In the genomic region with DNA sequence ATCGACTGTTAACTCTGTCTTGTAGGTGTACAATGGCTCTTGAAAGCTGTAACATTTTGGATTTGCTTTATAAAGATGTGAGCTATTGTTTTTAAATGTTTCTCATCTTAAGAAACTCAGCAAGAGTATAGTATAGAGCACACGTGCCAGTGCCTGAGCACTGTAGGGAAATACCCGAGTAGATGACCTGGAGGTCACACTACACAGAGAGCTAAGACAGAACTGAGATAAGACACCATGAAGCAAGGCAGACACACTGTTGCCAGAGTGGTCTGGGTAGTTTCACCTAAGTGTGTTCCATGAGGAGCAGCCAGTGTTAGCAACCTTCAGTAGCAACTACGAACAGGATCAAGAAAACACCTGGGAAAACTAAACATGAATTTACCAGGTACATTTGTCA, we compare ENCODE assay signal across 23 mouse cellular contexts. TPM values are rescaled to one million over a fixed set of nuclear protein-coding genes. Genes with fewer than 3 reads are reported as not detected.
A peak's percentile ranks its signal among the peaks of the same experiment; 100 is the strongest.
DNase-seq lines count a peak whose midpoint lies in the region; ATAC-seq and TF ChIP-seq lines count a peak whose summit lies in the region.
"Had no signal": no experiment of that assay in that cellular context is flagged by ENCODE, and none has a peak within 500 bp of the region (broad histone marks: within the 10 kb centered on the region; RNA-seq: fewer than 3 reads in every experiment).

No protein-coding gene starts in this region.

- no peak overlapping the region for H3K4me3 ChIP-seq in heart, adult 2 months
- no peak overlapping the region for H3K4me3 ChIP-seq in intestine, embryonic 14.5 days (ENCODE audit: low read depth, low read length)
- H3K4me3 ChIP-seq in intestine, postnatal 0 days (ENCODE audit: low read depth, low read length) = no peak overlapping the region
- H3K4me3 ChIP-seq in G1E (ENCODE audit: low read depth, low read length) = no peak overlapping the region
- H3K4me3 ChIP-seq in stomach, embryonic 16.5 days (replicated peaks; ENCODE audit: low read length) = no peak overlapping the region
- no peak overlapping the region for H3K4me3 ChIP-seq in midbrain, embryonic 13.5 days (replicated peaks)
- H3K4me3 ChIP-seq: embryonic facial prominence, embryonic 13.5 days; forebrain, embryonic 15.5 days; hindbrain, embryonic 10.5 days; left cerebral cortex, adult 2 months had no signal

- intact Hi-C loops in heart, adult 2 months (cut with DNase I) = no loop called here

- H3K4me2 ChIP-seq in intestine, embryonic 14.5 days (ENCODE audit: low read length) = no peak overlapping the region
- H3K4me2 ChIP-seq in intestine, postnatal 0 days (replicated peaks; ENCODE audit: low read depth) = no peak overlapping the region
- H3K4me2 ChIP-seq in stomach, embryonic 16.5 days (ENCODE audit: low read depth, low read length) = no peak overlapping the region
- H3K4me2 ChIP-seq in midbrain, embryonic 13.5 days (replicated peaks) = no peak overlapping the region
- H3K4me2 ChIP-seq: embryonic facial prominence, embryonic 13.5 days; forebrain, embryonic 15.5 days had no signal

- TF ChIP-seq POLR2A in heart, adult 2 months (IDR thresholded peaks at IDR 0.05; ENCODE audit: insufficient read depth, low read depth, low read length) = no peak

- 26% methylated on average over 4 of the region's 4 CpGs for WGBS in heart, adult 2 months
- 21% methylated on average over 4 of the region's 4 CpGs for WGBS in intestine, embryonic 14.5 days
- WGBS in intestine, postnatal 0 days = 24% methylated on average over 4 of the region's 4 CpGs
- 34% methylated on average over 4 of the region's 4 CpGs for WGBS in stomach, embryonic 16.5 days
- 73% methylated on average over 4 of the region's 4 CpGs for WGBS in midbrain, embryonic 13.5 days

- H3K36me3 ChIP-seq in heart, adult 2 months (ENCODE audit: control insufficient read depth, insufficient read depth, low read length) = peaks cover 14% of the 10 kb centered on the region
- no peaks in the 10 kb centered on the region for H3K36me3 ChIP-seq in intestine, embryonic 14.5 days (ENCODE audit: control insufficient read depth, insufficient read depth, low read length)
- H3K36me3 ChIP-seq in intestine, postnatal 0 days (ENCODE audit: control insufficient read depth, insufficient read depth) = no peaks in the 10 kb centered on the region
- peaks cover 19% of the 10 kb centered on the region for H3K36me3 ChIP-seq in G1E (replicated peaks)
- H3K36me3 ChIP-seq in stomach, embryonic 16.5 days (ENCODE audit: control insufficient read depth, insufficient read depth, low read length) = no peaks in the 10 kb centered on the region
- H3K36me3 ChIP-seq in midbrain, embryonic 13.5 days = no peaks in the 10 kb centered on the region
- H3K36me3 ChIP-seq: embryonic facial prominence, embryonic 13.5 days; forebrain, embryonic 15.5 days; hindbrain, embryonic 10.5 days had no signal

- H3K4me1 ChIP-seq in heart, adult 2 months (ENCODE audit: control insufficient read depth, insufficient read depth, low read length) = peaks cover 13% of the 10 kb centered on the region
- H3K4me1 ChIP-seq in intestine, embryonic 14.5 days (replicated peaks; ENCODE audit: control insufficient read depth, insufficient read depth, low read length) = peaks cover 8% of the 10 kb centered on the region
- H3K4me1 ChIP-seq in intestine, postnatal 0 days (replicated peaks; ENCODE audit: control insufficient read depth, insufficient read depth, low read length) = no peaks in the 10 kb centered on the region
- H3K4me1 ChIP-seq in G1E (ENCODE audit: insufficient read depth, low read depth, low read length) = peaks cover 56% of the 10 kb centered on the region
- 0 out of 2 replicates have a peak, but pooled peaks cover 3% of the 10 kb centered on the region for H3K4me1 ChIP-seq in stomach, embryonic 16.5 days (ENCODE audit: control insufficient read depth, insufficient read depth, low read length)
- 0 out of 2 replicates have a peak, but pooled peaks cover 3% of the 10 kb centered on the region for H3K4me1 ChIP-seq in midbrain, embryonic 13.5 days (replicated peaks)
- H3K4me1 ChIP-seq: embryonic facial prominence, embryonic 13.5 days; forebrain, embryonic 15.5 days; hindbrain, embryonic 10.5 days had no signal

- 0 out of 2 replicates have a peak overlapping the region, but pooled peaks have one; percentile 9 for H3K9ac ChIP-seq in heart, adult 2 months (ENCODE audit: low read depth, low read length)
- H3K9ac ChIP-seq in intestine, embryonic 14.5 days (ENCODE audit: low read length) = no peak overlapping the region
- no peak overlapping the region for H3K9ac ChIP-seq in intestine, postnatal 0 days (ENCODE audit: low read depth, low read length)
- no peak overlapping the region for H3K9ac ChIP-seq in stomach, embryonic 16.5 days (ENCODE audit: low read length)
- no peak overlapping the region for H3K9ac ChIP-seq in midbrain, embryonic 13.5 days (replicated peaks)
- H3K9ac ChIP-seq: embryonic facial prominence, embryonic 13.5 days; forebrain, embryonic 15.5 days had no signal

- no peak for DNase-seq in heart, adult 2 months
- DNase-seq in heart, postnatal 4 days = no peak
- no peak for DNase-seq in intestine, embryonic 14.5 days (ENCODE audit: low spot score)
- DNase-seq in G1E (ENCODE audit: low spot score) = no peak
- DNase-seq: adrenal gland, adult 8-10 months; cerebellum, adult 9-10 months; gastrocnemius, postnatal 14 days; kidney, adult 9 months; kidney, postnatal 36 days; layer of hippocampus, adult 9-11 months; left cerebral cortex, postnatal 4 days; liver; lung, postnatal 4 days; retina, postnatal 1 day; thymus, postnatal 25 days had no signal

- no peak for TF ChIP-seq CTCF in heart, adult 2 months (IDR thresholded peaks at IDR 0.05)
- TF ChIP-seq CTCF in intestine, postnatal 0 days (IDR thresholded peaks at IDR 0.05; ENCODE audit: low read depth) = no peak
- TF ChIP-seq CTCF in G1E (IDR thresholded peaks at IDR 0.05; ENCODE audit: low read depth, low read length) = no peak

- H3K79me2 ChIP-seq in heart, adult 2 months (replicated peaks; ENCODE audit: control insufficient read depth, insufficient read depth, low read length) = peaks cover 3% of the 10 kb centered on the region

- H3K27ac ChIP-seq in heart, adult 2 months = no peak overlapping the region
- H3K27ac ChIP-seq in intestine, embryonic 14.5 days (ENCODE audit: low read depth) = no peak overlapping the region
- no peak overlapping the region; the same call in 1 of the 2 replicates for H3K27ac ChIP-seq in intestine, postnatal 0 days (ENCODE audit: low read depth, low read length)
- H3K27ac ChIP-seq in stomach, embryonic 16.5 days (ENCODE audit: low read length) = no peak overlapping the region
- H3K27ac ChIP-seq in midbrain, embryonic 13.5 days = no peak overlapping the region
- H3K27ac ChIP-seq: embryonic facial prominence, embryonic 13.5 days; forebrain, embryonic 15.5 days; hindbrain, embryonic 10.5 days; hindbrain, postnatal 0 days; left cerebral cortex, adult 2 months had no signal

- H3K27me3 ChIP-seq in heart, adult 2 months (ENCODE audit: control insufficient read depth, insufficient read depth, low read length) = no peaks in the 10 kb centered on the region
- H3K27me3 ChIP-seq in intestine, embryonic 14.5 days (replicated peaks; ENCODE audit: control insufficient read depth, insufficient read depth, low read length) = no peaks in the 10 kb centered on the region
- H3K27me3 ChIP-seq in intestine, postnatal 0 days (replicated peaks; ENCODE audit: control insufficient read depth, insufficient read depth, low read length) = no peaks in the 10 kb centered on the region
- no peaks in the 10 kb centered on the region for H3K27me3 ChIP-seq in G1E (ENCODE audit: insufficient read depth, low read length)
- H3K27me3 ChIP-seq in stomach, embryonic 16.5 days (ENCODE audit: control insufficient read depth, insufficient read depth, low read length) = no peaks in the 10 kb centered on the region
- H3K27me3 ChIP-seq in midbrain, embryonic 13.5 days = no peaks in the 10 kb centered on the region
- H3K27me3 ChIP-seq: embryonic facial prominence, embryonic 13.5 days; forebrain, embryonic 15.5 days had no signal

- no peaks in the 10 kb centered on the region for H3K9me3 ChIP-seq in intestine, embryonic 14.5 days (ENCODE audit: control insufficient read depth, low read length)
- H3K9me3 ChIP-seq in intestine, postnatal 0 days (ENCODE audit: control insufficient read depth) = no peaks in the 10 kb centered on the region
- H3K9me3 ChIP-seq in G1E (replicated peaks) = no peaks in the 10 kb centered on the region
- no peaks in the 10 kb centered on the region for H3K9me3 ChIP-seq in stomach, embryonic 16.5 days (replicated peaks; ENCODE audit: control insufficient read depth, low read length)
- H3K9me3 ChIP-seq in midbrain, embryonic 13.5 days = no peaks in the 10 kb centered on the region
- H3K9me3 ChIP-seq: embryonic facial prominence, embryonic 13.5 days; forebrain, embryonic 15.5 days; hindbrain, embryonic 10.5 days had no signal

- no peak for TF ChIP-seq EP300 in heart, adult 2 months (IDR thresholded peaks at IDR 0.05; ENCODE audit: insufficient read depth, low read depth, low read length)

- peak; percentile 67; the same call in 1 of the 2 replicates for ATAC-seq in intestine, embryonic 14.5 days (replicated peaks; ENCODE audit: low FRiP score, low TSS enrichment, low read depth)
- ATAC-seq in intestine, postnatal 0 days = no peak
- peak; percentile 45 for ATAC-seq in G1E (ENCODE audit: extremely low read depth, insufficient number of reproducible peaks, low FRiP score, poor library complexity, severe bottlenecking)
- peak; percentile 64; the same call in 1 of the 2 replicates for ATAC-seq in stomach, embryonic 16.5 days (ENCODE audit: insufficient read depth, low FRiP score)
- ATAC-seq in midbrain, embryonic 13.5 days = no peak
- ATAC-seq: forebrain, embryonic 15.5 days; hindbrain, postnatal 0 days had no signal

RNA-seq across cellular contexts. Expression of gene Ppp1r13b, which starts 25.1 kb away (rescaled TPM):
- 10 to 100 TPM; 18.0 to 18.1 TPM for total RNA-seq in heart, adult 2 months (2021)
- 11.8 and 16.6 TPM in 2 replicates for polyA plus RNA-seq in heart, adult 2 months (2012; rRNA removed)
- 10 to 100 TPM; 24.8 to 25.7 TPM for total RNA-seq in heart, postnatal 4 days (2021)
- 22.3 and 29.1 TPM in 2 replicates for polyA plus RNA-seq in intestine, embryonic 14.5 days (2014; fragmentation: Nextera tagmentation; extraction: Ambion mirVana)
- polyA plus RNA-seq in intestine, postnatal 0 days (2015; fragmentation: Nextera tagmentation; extraction: Ambion mirVana) = 13.6 and 16.7 TPM in 2 replicates
- 41.7 and 51.5 TPM in 2 replicates for total RNA-seq in G1E (2014; fragmentation: Nextera tagmentation)
- 16.4 and 19.7 TPM in 2 replicates for total RNA-seq in G1E (2017)
- polyA plus RNA-seq in G1E (2012) = 27.8 and 28.1 TPM in 2 replicates
- polyA plus RNA-seq in stomach, embryonic 16.5 days (2015; fragmentation: Nextera tagmentation; extraction: Ambion mirVana) = 8.3 and 10.6 TPM in 2 replicates
- polyA plus RNA-seq in midbrain, embryonic 13.5 days (2015; fragmentation: Nextera tagmentation; extraction: Ambion mirVana) = 17.8 and 19.7 TPM in 2 replicates

Comparison
In these comparisons a context has a peak if more than half of its experiments do, and no peak if none do; other contexts are left out.
1. ATAC-seq: peak in intestine, embryonic 14.5 days (single experiment), G1E (single experiment) and stomach, embryonic 16.5 days (single experiment); none in intestine, postnatal 0 days (single experiment) and midbrain, embryonic 13.5 days (single experiment).